Mouse (Mus musculus) midbrain, embryonic 16.5 days (tissue): ENCODE data around the gene Sp6. TPM values are rescaled to one million over a fixed set of nuclear protein-coding genes. Genes with fewer than 3 reads are reported as not detected.

ENCODE experiments used
- microRNA-seq: library from miRNA; unstranded; fragments of <30 nt; microRNA quantifications from one replicate; pipeline ENCODE4, GENCODE M21; 2017
- polyA plus RNA-seq: library from polyadenylated mRNA; unstranded; fragments of >200 nt; fragmentation: Nextera tagmentation; extraction: Ambion mirVana; gene quantifications from 2 replicates; pipeline ENCODE4 v1.2.1, GENCODE M21; 2015

Gene Sp6
- polyA plus RNA-seq, 1 experiment from 2014 or later, result 0.35 TPM

Small RNA genes lying within 50 kb of the gene (microRNA-seq; reads per million reads assigned to microRNA genes)
- gene Mir8103, result 2.6 reads per million, percentile 12 among the genes with 10 or more reads in this experiment

Other genes starting within 250 kb of the Sp6 start
- gene Snx11, start 235.8 kb upstream of the Sp6 start, polyA plus RNA-seq, result 46.7 TPM in 2 replicates
- 56.2 and 66.3 TPM in 2 replicates for gene Cbx1, start 224.3 kb upstream of the Sp6 start, polyA plus RNA-seq
- gene Nfe2l1, start 183.4 kb upstream of the Sp6 start, polyA plus RNA-seq, result 79.1 and 81.8 TPM in 2 replicates
- 14.8 and 16.3 TPM in 2 replicates for gene Copz2, start 163.5 kb upstream of the Sp6 start, polyA plus RNA-seq
- gene Cdk5rap3, start 96.9 kb upstream of the Sp6 start, polyA plus RNA-seq, result 80.6 and 85.7 TPM in 2 replicates
- 0.24 and 0.51 TPM in 2 replicates for gene Prr15l, start 85.3 kb upstream of the Sp6 start, polyA plus RNA-seq
- gene Pnpo, start 69.4 kb upstream of the Sp6 start, polyA plus RNA-seq, result 32.2 and 32.5 TPM in 2 replicates
- gene Sp2, start 30.4 kb upstream of the Sp6 start, polyA plus RNA-seq, result 15.4 and 16.8 TPM in 2 replicates
- gene Scrn2, start 16.5 kb downstream of the Sp6 start, polyA plus RNA-seq, result 13.7 and 16.7 TPM in 2 replicates
- 3.4 and 4.0 TPM in 2 replicates for gene Lrrc46, start 28.0 kb downstream of the Sp6 start, polyA plus RNA-seq
- gene Mrpl10, start 28.2 kb downstream of the Sp6 start, polyA plus RNA-seq, result 58.9 and 59.1 TPM in 2 replicates
- 11.9 and 12.8 TPM in 2 replicates for gene Osbpl7, start 37.2 kb downstream of the Sp6 start, polyA plus RNA-seq
- gene Tbx21, start 101.9 kb downstream of the Sp6 start, polyA plus RNA-seq, result 0.16 TPM in 2 replicates
- 7.7 and 8.2 TPM in 2 replicates for gene Tbkbp1, start 138.1 kb downstream of the Sp6 start, polyA plus RNA-seq
- gene Kpnb1, start 174.5 kb downstream of the Sp6 start, polyA plus RNA-seq, result 28.5 and 32.9 TPM in 2 replicates